Mouse (Mus musculus) ES-E14 (cell line): ENCODE measurements at regions not wholly inside any gene's neighbourhood (a gene's known extent, or its start where the extent isn't known, plus 50 kb on each side); places are given as distances from the start of the nearest gene placed in this dataset.

ENCODE experiments used
- DNase-seq: peaks from one replicate; pipeline ENCODE4 v3.0.0-alpha.2; 2013; ENCODE audit warnings: low read depth, low spot score
- H3K27ac ChIP-seq: 2 replicates; pipeline ENCODE4 v1.5.1; 2012; ENCODE audit warnings: low read depth, mild to moderate bottlenecking, low read length, moderate library complexity, mixed read lengths; ENCODE audit not compliant: poor library complexity, insufficient read depth, severe bottlenecking
- H3K36me3 ChIP-seq: 2 replicates; pipeline ENCODE4 v1.6.1; 2012; ENCODE audit warnings: mild to moderate bottlenecking, low read length, moderate library complexity, mixed read lengths; ENCODE audit not compliant: control insufficient read depth, poor library complexity, insufficient read depth, severe bottlenecking
- H3K4me1 ChIP-seq, 2 experiments: fragments of 150-350 bp in 1 of 2; sonication (generic) in 1 of 2; 2 replicates each; pipeline ENCODE4 v1.6.1; 2012; ENCODE audit warnings: low read length in 2 of 2, mild to moderate bottlenecking in 1 of 2, mixed read lengths in 1 of 2; ENCODE audit not compliant: control insufficient read depth in 2 of 2, insufficient read depth in 2 of 2, poor library complexity in 1 of 2
- H3K4me3 ChIP-seq, 2 experiments: fragments of 150-350 bp in 1 of 2; sonication (generic) in 1 of 2; 2 replicates each; pipeline ENCODE4 v1.5.1; 2012; ENCODE audit warnings: low read length in 2 of 2, low read depth in 1 of 2, mild to moderate bottlenecking in 1 of 2, mixed read lengths in 1 of 2; ENCODE audit not compliant: insufficient read depth in 1 of 2, poor library complexity in 1 of 2, severe bottlenecking in 1 of 2
- H3K9ac ChIP-seq: 2 replicates; pipeline ENCODE4 v1.6.1; 2012; ENCODE audit warnings: low read depth, mild to moderate bottlenecking, low read length, mixed read lengths; ENCODE audit not compliant: poor library complexity, insufficient read depth, severe bottlenecking
- H3K9me3 ChIP-seq: fragments of 150-350 bp; sonication (generic); 2 replicates; pipeline ENCODE4 v1.6.1; 2012; ENCODE audit warnings: low read depth, mild to moderate bottlenecking, low read length; ENCODE audit not compliant: control insufficient read depth, insufficient read depth
- CHD2 ChIP-seq: IDR thresholded peaks from 2 replicates; pipeline ENCODE4 v1.6.1; 2014; ENCODE audit warnings: mild to moderate bottlenecking, low read depth, low read length, inconsistent platforms
- HCFC1 ChIP-seq: IDR thresholded peaks from 2 replicates; pipeline ENCODE4 v1.6.1; 2012; ENCODE audit warnings: low read length, inconsistent platforms, borderline replicate concordance; ENCODE audit not compliant: insufficient read depth
- MAFK ChIP-seq: IDR thresholded peaks from 2 replicates; pipeline ENCODE4 v1.6.1; 2014; ENCODE audit warnings: mild to moderate bottlenecking, low read depth, low read length, inconsistent platforms; ENCODE audit not compliant: insufficient read depth
- ZC3H11A ChIP-seq: IDR thresholded peaks from 2 replicates; pipeline ENCODE4 v1.6.1; 2012; ENCODE audit warnings: low read depth, mild to moderate bottlenecking, inconsistent platforms, low read length, borderline replicate concordance
- ZNF384 ChIP-seq: IDR thresholded peaks from 2 replicates; pipeline ENCODE4 v1.6.1; 2012; ENCODE audit warnings: low read depth, low read length, inconsistent platforms
- in situ Hi-C, 2 experiments: fragments of 600-800 bp; cut with MboI; formaldehyde crosslinking; loops; one replicate each; pipeline ENCODE4 v1.15.1; 2025; ENCODE audit warnings: low sequenced_read_pairs in 2 of 2, inconsistent platforms in 1 of 2; ENCODE audit not compliant: unreplicated experiment in 2 of 2

GRCm38 (mm10) chr12:21522621-21523020 is 105.2 kb upstream of the Ywhaq start:
- H3K27ac ChIP-seq, result no peak overlapping the region
- no peaks in the 10 kb centered on the region for H3K36me3 ChIP-seq
- H3K9ac ChIP-seq, result no peak overlapping the region
- no peaks in the 10 kb centered on the region for H3K9me3 ChIP-seq
- TF ChIP-seq ZNF384, result no peak
- TF ChIP-seq HCFC1, result no peak
- TF ChIP-seq CHD2, result no peak
- no peak for TF ChIP-seq ZC3H11A
- TF ChIP-seq MAFK, result no peak
- no peak for DNase-seq
- peaks cover 0 to 2% of the 10 kb centered on the region in 2 experiments; a peak in 1 of 4 replicates for H3K4me1 ChIP-seq
- in situ Hi-C loops, result loop anchor here in 1 of 2 experiments (25.0 kb wide), 1 partner anchor 90 kb away; no protein-coding TSS in a partner anchor
- H3K4me3 ChIP-seq, result no peak overlapping the region

GRCm38 (mm10) chr12:21519058-21519457 is 101.6 kb upstream of the Ywhaq start:
- Histone ChIP-seq H3K9me3 (no peaks in the 10 kb centered on the region), H3K27ac (no peak overlapping the region), H3K4me1 (peaks cover 0 to 2% of the 10 kb centered on the region in 2 experiments; a peak in 1 of 4 replicates), H3K4me3 (no peak overlapping the region), H3K9ac (no peak overlapping the region), H3K36me3 (no peaks in the 10 kb centered on the region)
- DNase-seq, result no peak
- in situ Hi-C loops, result loop anchor here in 1 of 2 experiments (25.0 kb wide), 1 partner anchor 93 kb away; no protein-coding TSS in a partner anchor
- TF ChIP-seq MAFK, result no peak
- TF ChIP-seq HCFC1, result no peak
- no peak for TF ChIP-seq ZC3H11A
- no peak for TF ChIP-seq CHD2
- TF ChIP-seq ZNF384, result no peak

GRCm38 (mm10) chr12:21512736-21513135 is 95.3 kb upstream of the Ywhaq start:
- Histone ChIP-seq H3K9ac (no peak overlapping the region), H3K4me1 (no peaks in the 10 kb centered on the region), H3K36me3 (no peaks in the 10 kb centered on the region), H3K9me3 (no peaks in the 10 kb centered on the region), H3K27ac (no peak overlapping the region), H3K4me3 (no peak overlapping the region)
- DNase-seq, result no peak
- in situ Hi-C loops, result loop anchor here in 1 of 2 experiments (25.0 kb wide), 1 partner anchor 100 kb away; no protein-coding TSS in a partner anchor
- no peak for TF ChIP-seq ZC3H11A
- no peak for TF ChIP-seq ZNF384
- TF ChIP-seq MAFK, result no peak
- no peak for TF ChIP-seq CHD2
- no peak for TF ChIP-seq HCFC1

- Histone ChIP-seq H3K27ac (no peak overlapping the region), H3K36me3 (no peaks in the 10 kb centered on the region), H3K4me1 (no peaks in the 10 kb centered on the region), H3K9ac (no peak overlapping the region), H3K4me3 (no peak overlapping the region), H3K9me3 (no peaks in the 10 kb centered on the region)
- no peak for DNase-seq
- TF ChIP-seq ZNF384, result no peak
- no peak for TF ChIP-seq CHD2
- TF ChIP-seq HCFC1, result no peak
- no peak for TF ChIP-seq MAFK
- in situ Hi-C loops, result loop anchor here in 1 of 2 experiments (25.0 kb wide), 1 partner anchor 101 kb away; no protein-coding TSS in a partner anchor
Observed at GRCm38 (mm10) chr12:21511043-21511665, 93.7 kb upstream of the Ywhaq start.
